Mouse (Mus musculus): ENCODE measurements around the gene Sfxn3.
A peak's percentile ranks its signal among the peaks of the same experiment; 100 is the strongest.

GRCm38 (mm10) chr19:45017216-45017771, 30.0 kb upstream of the Sfxn3 start:
- no peak for TF ChIP-seq CTCF (IDR thresholded peaks at IDR 0.05; ENCODE audit: control insufficient read depth, insufficient read depth, insufficient replicate concordance, low read depth, low read length)
- TF ChIP-seq POLR2A (IDR thresholded peaks at IDR 0.05; ENCODE audit: control insufficient read depth, low read depth, low read length): peak; percentile 58; the same call in 1 of the 2 replicates

All from testis, adult 2 months (tissue).